Mouse (Mus musculus) heart, adult 2 months (tissue): ENCODE data around the gene Ctsa.

Experiments
- CTCF ChIP-seq: fragments of 200-600 bp; IDR thresholded peaks from 2 replicates; pipeline ENCODE4 v1.8.1; 2022; ENCODE audit warnings: antibody characterized with exemption, mild to moderate bottlenecking, moderate library complexity
- EP300 ChIP-seq: fragments of 200-500 bp; IDR thresholded peaks from 2 replicates; pipeline ENCODE4 v1.6.1; 2011; ENCODE audit warnings: low read depth, low read length, control low read depth; ENCODE audit not compliant: insufficient read depth
- POLR2A ChIP-seq: fragments of 200-500 bp; IDR thresholded peaks from 2 replicates; pipeline ENCODE4 v1.6.1; 2011; ENCODE audit warnings: mild to moderate bottlenecking, low read depth, low read length, control low read depth; ENCODE audit not compliant: insufficient read depth

- TF ChIP-seq EP300 (peak; percentile 72; the same call in 1 of the 2 replicates), CTCF (peak; percentile 90), POLR2A (no peak)
These were observed 38.4 kb upstream of the Ctsa start for GRCm38 (mm10) chr2:164794293-164794692.
